ENCODE assay signal across 8 mouse cellular contexts in the genomic region with DNA sequence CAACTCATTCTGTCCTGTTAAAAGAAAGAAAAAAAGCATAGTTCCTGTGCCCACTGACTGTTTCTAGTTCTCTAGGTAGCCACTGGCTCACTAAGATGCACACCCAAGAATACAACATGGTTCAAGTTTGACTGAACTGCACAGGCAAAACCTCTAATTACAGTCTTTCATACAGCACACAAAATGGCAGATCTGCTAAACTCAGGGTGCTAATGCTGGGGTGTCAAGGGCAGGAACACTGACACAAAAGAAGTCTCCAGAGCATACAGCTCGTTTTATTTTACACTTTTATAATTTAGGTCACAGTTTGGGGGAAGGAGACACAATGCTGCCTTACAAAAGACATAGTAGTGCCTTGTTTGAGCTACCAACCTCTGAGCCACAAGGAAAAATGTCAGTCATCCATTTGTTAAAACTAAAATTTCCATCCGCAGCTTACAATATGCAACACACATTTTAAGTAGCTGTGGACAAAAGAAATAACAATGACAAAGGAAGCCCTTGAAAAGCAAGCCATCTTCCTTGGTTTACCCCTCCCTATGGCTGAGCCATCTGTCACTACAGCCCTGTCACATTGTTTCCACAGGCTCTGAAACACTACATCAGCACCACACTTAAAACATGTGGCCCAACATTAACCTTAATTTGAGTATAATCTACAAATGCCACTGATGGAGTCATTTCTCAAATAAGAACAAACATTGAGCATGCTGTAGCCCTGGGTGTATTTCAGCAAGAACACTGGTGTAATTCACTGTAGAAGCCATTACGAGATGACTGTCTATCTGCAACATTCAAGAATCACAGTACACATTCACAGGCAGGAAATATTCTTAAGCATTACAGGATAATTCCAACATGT. TPM values are rescaled to one million over a fixed set of nuclear protein-coding genes. Genes with fewer than 3 reads are reported as not detected.
DNase-seq lines count a peak whose midpoint lies in the region; ATAC-seq and TF ChIP-seq lines count a peak whose summit lies in the region.

No protein-coding gene starts in this region.

- H3K36me3 ChIP-seq in hindbrain, embryonic 10.5 days: no peaks in the 10 kb centered on the region

- peak overlapping the region; percentile 54 for H3K4me3 ChIP-seq in gastrocnemius, adult 2 months
- peak overlapping the region; percentile 60 for H3K4me3 ChIP-seq in hindbrain, embryonic 10.5 days

- intact Hi-C loops in gastrocnemius, adult 2 months (cut with DNase I): no loop called here

- H3K27me3 ChIP-seq in hindbrain, embryonic 10.5 days (ENCODE audit: insufficient read depth, poor library complexity, severe bottlenecking): no peaks in the 10 kb centered on the region

- H3K27ac ChIP-seq in gastrocnemius, adult 2 months: peak overlapping the region; percentile 28; the same call in 1 of the 2 replicates
- peak overlapping the region; percentile 92 for H3K27ac ChIP-seq in hindbrain, embryonic 10.5 days

- ATAC-seq in inflammation-experienced regulatory T-cells, adult 6 months: no peak

- no peaks in the 10 kb centered on the region for H3K9me3 ChIP-seq in hindbrain, embryonic 10.5 days

- no peak for DNase-seq in gastrocnemius, adult 2 months
- DNase-seq in gastrocnemius, postnatal 25 days: no peak
- peak; percentile 81 for DNase-seq in brain, adult 2 months (ENCODE audit: low read depth, low spot score)
- DNase-seq in hindbrain, embryonic 10.5 days (ENCODE audit: low spot score): peak; percentile 36
- DNase-seq in mesoderm, embryonic 11.5 days (ENCODE audit: low read depth, low spot score): peak; percentile 56
- no peak for DNase-seq in spleen, postnatal 14 days (ENCODE audit: low spot score in 2 of 2)
- DNase-seq in ovary, postnatal 14 days (ENCODE audit: low spot score): no peak

- WGBS in hindbrain, embryonic 10.5 days: 15% methylated on average over 3 of the region's 3 CpGs

- no peak for TF ChIP-seq CTCF in gastrocnemius, adult 2 months (IDR thresholded peaks at IDR 0.05)

- peaks cover 33% of the 10 kb centered on the region for H3K4me1 ChIP-seq in hindbrain, embryonic 10.5 days (replicated peaks)

RNA-seq across cellular contexts. Expression of gene Fgd4, which starts 41.1 kb away (rescaled TPM):
- 10 to 100 TPM; 20.4 to 28.3 TPM for total RNA-seq in gastrocnemius, adult 2 months (2021)
- 10 to 100 TPM; 10.1 to 20.2 TPM for total RNA-seq in gastrocnemius, postnatal 25 days (2021)
- 19.5 and 21.5 TPM in 2 replicates for polyA plus RNA-seq in hindbrain, embryonic 10.5 days (2016; fragmentation: Nextera tagmentation; extraction: Ambion mirVana)
- under 1 TPM in 2 of 3 experiments, not detected in 1; 0.08 to 0.34 TPM for polyA plus RNA-seq in inflammation-experienced regulatory T-cells, adult 6 months (2017; shearing (Covaris generic))

Comparison
In these comparisons a context has a peak if more than half of its experiments do, and no peak if none do; other contexts are left out.
1. DNase-seq: peak in brain, adult 2 months (single experiment), hindbrain, embryonic 10.5 days (single experiment) and mesoderm, embryonic 11.5 days (single experiment); none in gastrocnemius, adult 2 months (single experiment), gastrocnemius, postnatal 25 days (single experiment), spleen, postnatal 14 days (0 of 2) and ovary, postnatal 14 days (single experiment).